Mouse (Mus musculus): ENCODE results near the gene Ank3. TPM values are rescaled to one million over a fixed set of nuclear protein-coding genes. Genes with fewer than 3 reads are reported as not detected.
A peak's percentile ranks its signal among the peaks of the same experiment; 100 is the strongest.

Ank3 gene
- polyA plus RNA-seq, 1 experiment from 2014 or later, result 19.0 TPM

DNA sequence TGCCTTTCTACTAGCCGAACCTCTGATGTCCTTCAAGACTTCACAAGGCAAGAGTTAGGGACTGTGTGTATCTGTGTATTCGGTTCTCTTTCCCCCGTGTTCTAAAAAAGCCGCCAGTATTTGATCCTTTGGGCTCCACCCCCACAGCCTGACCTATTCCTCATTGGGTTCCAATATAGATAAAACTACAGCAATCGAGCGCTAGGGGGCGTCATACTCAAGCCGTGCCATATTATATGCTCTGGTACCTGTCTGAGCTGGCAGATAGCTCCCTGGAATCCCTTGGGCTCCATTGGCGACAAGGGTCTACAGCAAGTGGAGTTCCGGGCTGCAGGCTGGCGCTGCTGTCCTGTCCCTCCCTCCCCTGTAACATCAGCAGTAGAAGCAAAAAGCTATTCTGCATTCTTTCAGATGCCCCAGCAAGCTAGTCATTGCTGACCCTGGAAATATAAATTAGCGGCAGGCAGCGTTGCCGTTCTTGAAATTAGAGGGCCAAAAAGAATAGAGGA is 209.1 kb downstream of the Ank3 start:
- no peak overlapping the region for H3K4me3 ChIP-seq (ENCODE audit: low read length)
- H3K27me3 ChIP-seq (ENCODE audit: control insufficient read depth, insufficient read depth, low read depth, low read length), result no peaks in the 10 kb centered on the region
- peaks cover 10% of the 10 kb centered on the region for H3K4me1 ChIP-seq (replicated peaks; ENCODE audit: control insufficient read depth, insufficient read depth, low read length)
- H3K9me3 ChIP-seq (ENCODE audit: control insufficient read depth, low read length), result no peaks in the 10 kb centered on the region
- H3K27ac ChIP-seq (ENCODE audit: low read length), result no peak overlapping the region
- no peak overlapping the region for H3K4me2 ChIP-seq (ENCODE audit: low read depth, low read length)
- WGBS, result 72% methylated on average over 14 of the region's 14 CpGs
- no peak overlapping the region for H3K9ac ChIP-seq (ENCODE audit: low read length)
- H3K36me3 ChIP-seq (ENCODE audit: control insufficient read depth, insufficient read depth, low read length), result no peaks in the 10 kb centered on the region
- no peak for ATAC-seq (ENCODE audit: low read depth)

DNA sequence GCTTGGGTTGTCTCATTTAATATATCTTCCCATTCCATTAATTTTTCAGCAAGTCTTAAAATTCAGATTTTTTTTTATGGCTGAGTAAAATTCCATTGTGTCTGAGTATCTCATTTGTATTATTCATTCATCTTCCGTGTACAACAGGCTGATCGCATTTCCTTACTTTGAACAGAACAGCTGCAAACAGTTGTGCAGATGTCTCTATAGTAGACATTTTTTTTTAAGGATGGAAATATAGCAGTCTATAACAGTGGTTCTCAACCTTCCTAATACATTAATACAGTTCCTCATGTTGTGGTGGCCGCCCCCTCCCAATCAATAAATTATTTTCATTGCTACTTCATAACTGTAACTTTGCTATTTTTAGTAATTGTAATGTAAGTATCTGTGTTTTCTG is 212.7 kb downstream of the Ank3 start:
- H3K9ac ChIP-seq (ENCODE audit: low read length), result no peak overlapping the region
- H3K4me2 ChIP-seq (ENCODE audit: low read depth, low read length), result no peak overlapping the region
- peaks cover 10% of the 10 kb centered on the region for H3K4me1 ChIP-seq (replicated peaks; ENCODE audit: control insufficient read depth, insufficient read depth, low read length)
- no peak overlapping the region for H3K4me3 ChIP-seq (ENCODE audit: low read length)
- H3K27ac ChIP-seq (ENCODE audit: low read length), result peak overlapping the region; percentile 71; the same call in 1 of the 2 replicates
- no peaks in the 10 kb centered on the region for H3K27me3 ChIP-seq (ENCODE audit: control insufficient read depth, insufficient read depth, low read depth, low read length)
- 44% methylated on average over 3 of the region's 3 CpGs for WGBS
- H3K9me3 ChIP-seq (ENCODE audit: control insufficient read depth, low read length), result no peaks in the 10 kb centered on the region
- no peak for ATAC-seq (ENCODE audit: low read depth)
- no peaks in the 10 kb centered on the region for H3K36me3 ChIP-seq (ENCODE audit: control insufficient read depth, insufficient read depth, low read length)

DNA sequence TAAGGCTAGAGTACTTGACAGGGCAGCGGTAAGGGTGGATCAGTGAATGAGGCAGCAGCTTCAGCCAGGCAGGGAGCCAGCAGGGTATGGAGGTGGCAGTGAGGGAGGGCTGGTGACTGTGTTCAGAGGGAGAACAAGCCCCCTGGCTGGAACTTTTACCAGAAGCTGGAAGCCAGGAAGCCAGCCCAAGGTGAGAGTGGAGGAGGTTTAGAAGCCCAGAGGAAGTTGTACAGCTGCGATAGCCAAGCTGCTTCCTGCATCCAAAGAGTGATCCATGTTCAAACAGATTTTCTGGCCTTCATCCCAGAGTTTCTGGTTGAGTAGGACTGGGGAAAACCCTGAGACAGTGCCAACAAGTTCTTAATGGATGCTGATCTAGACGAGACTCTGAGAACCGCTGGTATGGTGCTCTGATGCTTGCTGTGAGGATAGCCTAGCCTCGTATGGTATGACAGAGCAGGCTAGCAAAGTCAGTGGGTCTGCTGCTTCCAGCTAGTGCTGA is 213.3 kb downstream of the Ank3 start:
- 12% methylated on average over 5 of the region's 5 CpGs for WGBS
- Histone ChIP-seq H3K4me2 (ENCODE audit: low read depth, low read length) (peak overlapping the region; percentile 20; the same call in 1 of the 2 replicates), H3K27ac (ENCODE audit: low read length) (peak overlapping the region; percentile 71), H3K27me3 (ENCODE audit: control insufficient read depth, insufficient read depth, low read depth, low read length) (no peaks in the 10 kb centered on the region), H3K9ac (ENCODE audit: low read length) (0 out of 2 replicates have a peak overlapping the region, but pooled peaks have one; percentile 39), H3K4me3 (ENCODE audit: low read length) (no peak overlapping the region), H3K4me1 (replicated peaks; ENCODE audit: control insufficient read depth, insufficient read depth, low read length) (peaks cover 10% of the 10 kb centered on the region), H3K9me3 (ENCODE audit: control insufficient read depth, low read length) (no peaks in the 10 kb centered on the region), H3K36me3 (ENCODE audit: control insufficient read depth, insufficient read depth, low read length) (no peaks in the 10 kb centered on the region)
- peak; percentile 91 for ATAC-seq (ENCODE audit: low read depth)

DNA sequence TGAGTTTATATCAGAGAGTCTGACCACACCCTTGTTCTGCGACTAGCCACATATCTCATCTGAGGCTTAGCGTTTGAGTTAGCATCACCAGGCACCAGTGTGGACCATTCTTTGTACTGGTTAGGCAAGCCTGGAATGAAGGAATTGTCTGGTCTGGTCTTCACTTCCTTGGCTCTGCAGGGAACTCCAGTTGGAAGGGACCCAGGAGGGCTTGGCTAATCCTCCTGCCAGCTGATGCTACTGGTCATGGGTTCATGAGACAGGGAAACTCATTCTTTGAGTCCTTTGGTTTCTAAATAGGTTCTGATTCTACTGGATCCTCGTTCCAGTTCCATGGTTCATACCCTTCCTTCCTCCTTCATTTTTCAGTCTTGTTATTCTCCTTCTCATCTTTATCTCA is 218.4 kb downstream of the Ank3 start:
- Histone ChIP-seq H3K9me3 (ENCODE audit: control insufficient read depth, low read length) (no peaks in the 10 kb centered on the region), H3K9ac (ENCODE audit: low read length) (no peak overlapping the region), H3K36me3 (ENCODE audit: control insufficient read depth, insufficient read depth, low read length) (no peaks in the 10 kb centered on the region), H3K4me2 (ENCODE audit: low read depth, low read length) (no peak overlapping the region), H3K4me1 (replicated peaks; ENCODE audit: control insufficient read depth, insufficient read depth, low read length) (peaks cover 3% of the 10 kb centered on the region; the same call in 1 of the 2 replicates), H3K27me3 (ENCODE audit: control insufficient read depth, insufficient read depth, low read depth, low read length) (no peaks in the 10 kb centered on the region), H3K27ac (ENCODE audit: low read length) (no peak overlapping the region), H3K4me3 (ENCODE audit: low read length) (no peak overlapping the region)
- no peak for ATAC-seq (ENCODE audit: low read depth)
- 69% methylated on average over 3 of the region's 3 CpGs for WGBS

DNA sequence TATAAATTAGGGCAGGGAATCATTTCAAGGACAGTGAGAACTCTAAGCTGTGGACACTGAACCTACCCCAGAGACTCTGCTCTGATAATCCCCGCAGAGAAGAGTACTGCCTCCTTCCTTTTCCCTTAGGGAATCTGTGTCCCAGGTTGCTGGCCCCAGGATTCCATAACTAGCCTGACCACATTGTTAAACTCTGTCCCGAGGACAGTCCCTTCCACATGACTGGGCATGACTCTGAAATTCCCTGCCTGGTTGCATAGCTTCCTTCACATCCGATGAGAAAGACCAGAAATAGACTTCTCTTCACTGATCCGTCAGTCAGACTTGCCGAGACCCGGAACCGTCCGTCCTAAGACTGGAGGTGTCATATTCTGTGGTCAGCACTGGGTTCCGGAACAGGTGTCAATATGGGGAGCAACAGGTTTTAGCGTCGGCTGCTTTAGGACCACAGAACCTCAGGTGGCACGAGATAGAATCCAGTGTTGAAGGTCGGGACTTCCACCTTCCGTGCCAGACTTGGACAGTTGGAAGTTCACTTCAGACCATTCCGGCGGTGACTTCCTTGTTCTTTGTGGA is 219.1 kb downstream of the Ank3 start:
- Histone ChIP-seq H3K4me3 (ENCODE audit: low read length) (no peak overlapping the region), H3K9me3 (ENCODE audit: control insufficient read depth, low read length) (no peaks in the 10 kb centered on the region), H3K4me2 (ENCODE audit: low read depth, low read length) (no peak overlapping the region), H3K9ac (ENCODE audit: low read length) (no peak overlapping the region), H3K27ac (ENCODE audit: low read length) (no peak overlapping the region), H3K4me1 (replicated peaks; ENCODE audit: control insufficient read depth, insufficient read depth, low read length) (no peaks in the 10 kb centered on the region), H3K36me3 (ENCODE audit: control insufficient read depth, insufficient read depth, low read length) (no peaks in the 10 kb centered on the region), H3K27me3 (ENCODE audit: control insufficient read depth, insufficient read depth, low read depth, low read length) (no peaks in the 10 kb centered on the region)
- ATAC-seq (ENCODE audit: low read depth), result no peak
- 83% methylated on average over 16 of the region's 16 CpGs for WGBS

DNA sequence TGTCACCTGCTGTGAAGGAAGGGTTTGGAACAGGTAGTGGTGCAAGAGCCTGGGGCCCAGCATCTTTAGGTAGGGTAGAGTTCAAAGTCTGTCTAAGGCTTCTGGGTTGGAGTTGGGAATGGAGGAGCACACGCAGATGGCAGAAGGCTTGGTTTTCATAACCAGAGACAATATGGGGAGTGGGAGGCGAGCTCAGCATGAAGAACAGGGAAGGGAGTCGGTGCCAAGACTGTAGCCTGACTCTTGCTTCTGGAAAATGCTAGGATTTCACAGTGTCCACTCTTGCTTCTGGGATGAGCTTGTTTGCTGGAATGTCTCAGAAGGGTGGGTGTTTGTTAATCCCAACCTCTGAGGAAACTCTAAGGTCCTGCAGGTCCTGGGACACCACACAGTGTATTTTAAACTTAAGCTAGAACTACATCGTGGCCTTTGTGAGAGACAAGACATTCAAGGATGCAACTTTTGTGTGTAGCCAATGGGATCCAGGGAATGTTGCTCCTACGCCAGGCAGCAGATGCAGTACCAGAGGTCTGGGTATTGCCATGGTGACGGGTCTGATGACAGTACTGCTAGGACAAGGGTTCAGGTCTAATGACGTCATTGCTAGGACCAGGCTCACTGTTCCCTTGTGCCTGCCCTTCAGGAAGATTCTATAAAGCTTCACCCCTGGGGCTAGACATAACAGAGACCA is 222.3 kb downstream of the Ank3 start:
- WGBS, result 78% methylated on average over 7 of the region's 7 CpGs
- Histone ChIP-seq H3K4me3 (ENCODE audit: low read length) (no peak overlapping the region), H3K4me2 (ENCODE audit: low read depth, low read length) (no peak overlapping the region), H3K9ac (ENCODE audit: low read length) (no peak overlapping the region), H3K27ac (ENCODE audit: low read length) (no peak overlapping the region), H3K9me3 (ENCODE audit: control insufficient read depth, low read length) (no peaks in the 10 kb centered on the region), H3K36me3 (ENCODE audit: control insufficient read depth, insufficient read depth, low read length) (no peaks in the 10 kb centered on the region), H3K4me1 (replicated peaks; ENCODE audit: control insufficient read depth, insufficient read depth, low read length) (no peaks in the 10 kb centered on the region), H3K27me3 (ENCODE audit: control insufficient read depth, insufficient read depth, low read depth, low read length) (no peaks in the 10 kb centered on the region)
- ATAC-seq (ENCODE audit: low read depth), result no peak

DNA sequence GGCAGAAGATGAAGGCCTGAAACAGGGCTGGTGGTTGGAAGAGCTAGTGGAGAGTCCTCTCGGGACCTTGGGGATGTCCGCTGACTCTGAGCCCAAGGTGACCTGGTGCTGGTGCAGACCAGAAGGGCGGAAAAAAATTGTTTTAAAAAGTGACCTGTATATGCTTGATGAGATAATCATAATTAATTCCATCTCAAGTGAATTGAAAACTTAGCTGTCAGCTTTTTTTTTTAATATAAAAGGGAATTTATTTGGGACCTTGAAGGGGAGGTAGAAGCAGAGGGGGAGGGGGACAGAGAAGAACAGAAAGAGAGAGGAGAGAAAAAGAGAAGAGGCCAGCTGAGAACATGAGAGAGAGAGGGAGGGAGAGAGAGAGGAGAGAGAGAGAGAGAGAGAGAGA is 229.2 kb downstream of the Ank3 start:
- ATAC-seq (ENCODE audit: low read depth), result no peak
- Histone ChIP-seq H3K9ac (ENCODE audit: low read length) (no peak overlapping the region), H3K36me3 (ENCODE audit: control insufficient read depth, insufficient read depth, low read length) (no peaks in the 10 kb centered on the region), H3K27me3 (ENCODE audit: control insufficient read depth, insufficient read depth, low read depth, low read length) (no peaks in the 10 kb centered on the region), H3K9me3 (ENCODE audit: control insufficient read depth, low read length) (no peaks in the 10 kb centered on the region), H3K4me1 (replicated peaks; ENCODE audit: control insufficient read depth, insufficient read depth, low read length) (peaks cover 2% of the 10 kb centered on the region; the same call in 1 of the 2 replicates), H3K4me2 (ENCODE audit: low read depth, low read length) (no peak overlapping the region), H3K27ac (ENCODE audit: low read length) (no peak overlapping the region), H3K4me3 (ENCODE audit: low read length) (no peak overlapping the region)
- 87% methylated on average over 3 of the region's 3 CpGs for WGBS

DNA sequence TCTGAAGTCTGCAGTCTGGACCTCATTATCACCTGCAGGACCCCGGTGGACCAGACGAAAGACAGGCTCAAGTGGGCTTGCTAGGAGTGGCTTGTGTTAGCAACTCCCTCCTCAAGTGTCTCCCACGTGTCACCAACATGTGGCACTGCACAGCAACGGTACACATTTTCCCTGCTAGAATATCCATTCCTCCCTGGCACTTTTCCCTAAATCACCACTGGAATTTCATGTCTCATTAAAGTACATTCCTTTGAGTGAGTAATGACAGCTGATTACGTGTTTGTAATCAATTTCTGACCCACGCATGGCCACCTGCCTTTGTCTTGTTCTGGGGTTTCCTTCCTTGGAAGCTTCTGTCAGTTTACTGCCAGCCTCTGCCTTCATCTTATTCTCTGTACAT is 230.2 kb downstream of the Ank3 start:
- ATAC-seq (ENCODE audit: low read depth), result no peak
- Histone ChIP-seq H3K9ac (ENCODE audit: low read length) (no peak overlapping the region), H3K27me3 (ENCODE audit: control insufficient read depth, insufficient read depth, low read depth, low read length) (no peaks in the 10 kb centered on the region), H3K27ac (ENCODE audit: low read length) (no peak overlapping the region), H3K4me2 (ENCODE audit: low read depth, low read length) (no peak overlapping the region), H3K4me3 (ENCODE audit: low read length) (no peak overlapping the region), H3K4me1 (replicated peaks; ENCODE audit: control insufficient read depth, insufficient read depth, low read length) (peaks cover 2% of the 10 kb centered on the region; the same call in 1 of the 2 replicates), H3K36me3 (ENCODE audit: control insufficient read depth, insufficient read depth, low read length) (no peaks in the 10 kb centered on the region), H3K9me3 (ENCODE audit: control insufficient read depth, low read length) (no peaks in the 10 kb centered on the region)
- WGBS, result 30% methylated on average over 6 of the region's 6 CpGs

DNA sequence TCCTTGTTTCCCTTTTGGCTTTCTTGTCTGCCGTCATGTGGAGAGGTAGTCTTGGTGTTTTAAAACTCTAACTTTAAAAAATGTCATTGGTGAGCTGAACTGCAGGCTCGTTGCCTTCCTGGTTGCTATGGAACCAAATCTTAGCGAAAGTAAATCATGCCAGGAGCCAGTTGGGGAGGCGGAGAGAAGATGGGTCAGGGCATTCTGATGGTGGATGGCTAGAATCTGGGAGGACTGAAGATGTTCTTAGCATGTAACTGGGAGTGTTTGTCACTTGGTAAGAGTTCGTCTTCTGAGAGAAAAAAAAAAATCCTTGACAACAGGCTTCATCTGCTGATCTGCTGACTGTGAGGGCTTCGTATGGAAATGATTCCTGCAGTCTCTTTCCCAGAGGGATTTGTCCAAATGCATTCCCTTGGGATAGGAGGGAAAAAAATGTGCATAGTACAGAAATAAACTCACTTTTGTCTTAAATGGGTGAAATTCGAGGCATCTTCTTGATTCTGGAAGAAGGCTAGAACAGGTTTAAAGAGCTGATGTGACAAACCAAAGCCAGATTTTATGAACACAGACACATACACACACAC is 232.3 kb downstream of the Ank3 start:
- whole genome bisulfite sequencing, result 38% methylated on average over 7 of the region's 7 CpGs
- H3K9me3 ChIP-seq (ENCODE audit: control insufficient read depth, low read length), result no peaks in the 10 kb centered on the region
- H3K4me3 ChIP-seq (ENCODE audit: low read length), result no peak overlapping the region
- H3K27me3 ChIP-seq (ENCODE audit: control insufficient read depth, insufficient read depth, low read depth, low read length), result no peaks in the 10 kb centered on the region
- peaks cover 2% of the 10 kb centered on the region; the same call in 1 of the 2 replicates for H3K4me1 ChIP-seq (replicated peaks; ENCODE audit: control insufficient read depth, insufficient read depth, low read length)
- H3K9ac ChIP-seq (ENCODE audit: low read length), result no peak overlapping the region
- H3K4me2 ChIP-seq (ENCODE audit: low read depth, low read length), result no peak overlapping the region
- H3K36me3 ChIP-seq (ENCODE audit: control insufficient read depth, insufficient read depth, low read length), result no peaks in the 10 kb centered on the region
- no peak overlapping the region for H3K27ac ChIP-seq (ENCODE audit: low read length)
- no peak for ATAC-seq (ENCODE audit: low read depth)
